Mouse (Mus musculus): ENCODE measurements around the gene C1qc. TPM values are rescaled to one million over a fixed set of nuclear protein-coding genes. Genes with fewer than 3 reads are reported as not detected.
A peak's percentile ranks its signal among the peaks of the same experiment; 100 is the strongest.

Gene C1qc
- polyA plus RNA-seq, 1 experiment from 2014 or later = 14.5 TPM

DNA sequence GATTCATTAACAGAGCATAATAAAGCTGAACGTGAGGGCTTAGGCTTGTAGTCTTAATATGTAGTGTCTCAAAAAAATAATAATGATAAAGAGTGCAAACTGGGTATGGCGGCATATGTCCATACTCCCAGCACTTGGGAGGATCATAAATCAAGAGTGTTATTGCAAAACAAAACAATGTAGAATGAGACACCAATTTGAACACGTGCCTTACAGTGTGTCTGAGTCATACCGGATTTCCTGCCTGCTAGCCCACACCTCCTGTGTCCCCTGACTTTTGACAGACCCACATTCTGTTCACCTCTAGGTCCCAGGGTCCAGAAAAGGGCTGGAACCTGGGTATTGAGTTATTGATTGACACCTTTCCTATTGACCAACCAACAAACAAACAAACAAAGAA is 50.8 kb downstream of the C1qc start:
- 88% methylated on average over 4 of the region's 4 CpGs for WGBS
- Histone ChIP-seq H3K9me3 (replicated peaks; ENCODE audit: control insufficient read depth, low read length) (no peaks in the 10 kb centered on the region), H3K27me3 (ENCODE audit: control insufficient read depth, insufficient read depth, low read length) (no peaks in the 10 kb centered on the region), H3K9ac (replicated peaks; ENCODE audit: low read length) (no peak overlapping the region), H3K36me3 (replicated peaks; ENCODE audit: control insufficient read depth, insufficient read depth, low read depth, low read length) (no peaks in the 10 kb centered on the region), H3K4me1 (ENCODE audit: control insufficient read depth, insufficient read depth, low read length) (no peaks in the 10 kb centered on the region; the same call in 1 of the 2 replicates), H3K4me3 (ENCODE audit: low read depth, low read length) (no peak overlapping the region), H3K4me2 (ENCODE audit: low read depth, low read length) (no peak overlapping the region), H3K27ac (replicated peaks; ENCODE audit: low read depth, low read length) (no peak overlapping the region)
- ATAC-seq (replicated peaks; ENCODE audit: insufficient number of reproducible peaks, low FRiP score, low TSS enrichment, low read depth) (no peak), DNase-seq (ENCODE audit: low spot score) (no peak)

DNA sequence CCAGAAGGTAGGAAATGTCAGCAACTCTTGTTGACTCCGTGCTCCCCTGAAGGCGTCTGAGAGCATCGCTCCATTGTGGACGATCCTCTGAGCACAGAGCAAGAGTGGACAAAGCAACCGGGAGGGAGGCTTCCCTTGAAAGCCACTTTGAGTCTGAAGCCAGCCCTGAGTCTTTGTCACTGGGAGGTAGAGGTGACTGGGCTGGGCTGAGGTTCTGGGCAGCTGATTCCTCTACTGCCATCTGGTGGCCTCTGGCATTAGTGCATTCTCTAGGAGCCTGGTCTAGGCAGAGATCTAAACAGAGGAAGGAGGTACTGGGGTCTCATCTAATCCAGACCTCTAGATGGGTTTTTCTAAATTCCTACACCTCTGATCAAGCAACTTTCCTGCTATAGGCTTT is 51.8 kb downstream of the C1qc start:
- no peaks in the 10 kb centered on the region for H3K27me3 ChIP-seq (ENCODE audit: control insufficient read depth, insufficient read depth, low read length)
- H3K9me3 ChIP-seq (replicated peaks; ENCODE audit: control insufficient read depth, low read length) = no peaks in the 10 kb centered on the region
- H3K9ac ChIP-seq (replicated peaks; ENCODE audit: low read length) = no peak overlapping the region
- ATAC-seq (replicated peaks; ENCODE audit: insufficient number of reproducible peaks, low FRiP score, low TSS enrichment, low read depth) = peak; percentile 19
- H3K4me3 ChIP-seq (ENCODE audit: low read depth, low read length) = no peak overlapping the region
- 12% methylated on average over 5 of the region's 5 CpGs for WGBS
- peak; percentile 88 for DNase-seq (ENCODE audit: low spot score)
- peaks cover 4% of the 10 kb centered on the region for H3K4me1 ChIP-seq (ENCODE audit: control insufficient read depth, insufficient read depth, low read length)
- no peak overlapping the region for H3K27ac ChIP-seq (replicated peaks; ENCODE audit: low read depth, low read length)
- no peak overlapping the region for H3K4me2 ChIP-seq (ENCODE audit: low read depth, low read length)
- no peaks in the 10 kb centered on the region for H3K36me3 ChIP-seq (replicated peaks; ENCODE audit: control insufficient read depth, insufficient read depth, low read depth, low read length)

Other genes starting within 250 kb of the C1qc start
- gene Ephb2, start 57.1 kb downstream of the C1qc start, polyA plus RNA-seq (2014; fragmentation: Nextera tagmentation; extraction: Ambion mirVana) = 11.0 and 11.7 TPM in 2 replicates
- 28.9 and 31.9 TPM in 2 replicates for gene C1qb, start 6.9 kb downstream of the C1qc start, polyA plus RNA-seq (2014; fragmentation: Nextera tagmentation; extraction: Ambion mirVana)
- 15.2 and 16.2 TPM in 2 replicates for gene C1qa, start 5.7 kb upstream of the C1qc start, polyA plus RNA-seq (2014; fragmentation: Nextera tagmentation; extraction: Ambion mirVana)
- 0.64 and 0.65 TPM in 2 replicates for gene Epha8, start 63.8 kb upstream of the C1qc start, polyA plus RNA-seq (2014; fragmentation: Nextera tagmentation; extraction: Ambion mirVana)
- 3.0 and 3.3 TPM in 2 replicates for gene Zbtb40, start 155.7 kb upstream of the C1qc start, polyA plus RNA-seq (2014; fragmentation: Nextera tagmentation; extraction: Ambion mirVana)

Measured in embryonic facial prominence, embryonic 11.5 days (tissue).